Mouse (Mus musculus) forebrain, embryonic 12.5 days (tissue): ENCODE measurements around the gene Mlec. TPM values are rescaled to one million over a fixed set of nuclear protein-coding genes. Genes with fewer than 3 reads are reported as not detected.
"Not testable (repeated sequence)": the region's sequence is repeated elsewhere in the genome, so short reads cannot be mapped to it uniquely, and the experiment has no call there.

Source experiments
- ATAC-seq: fragments of 200-750 bp; cut with Nextera tagmentation; 2 replicates; pipeline ENCODE4 v1.8.0; 2017; ENCODE audit warnings: moderate TSS enrichment; ENCODE audit not compliant: low FRiP score
- H3K27ac ChIP-seq: fragments of 300-500 bp; sonication (generic); 2 replicates; pipeline ENCODE4 v1.5.1; 2016; ENCODE audit warnings: mild to moderate bottlenecking
- H3K27me3 ChIP-seq: fragments of 300-500 bp; sonication (generic); 2 replicates; pipeline ENCODE4 v1.6.1; 2016; ENCODE audit warnings: mild to moderate bottlenecking
- H3K36me3 ChIP-seq: fragments of 300-500 bp; sonication (generic); replicated peaks from 2 replicates; pipeline ENCODE4 v1.6.1; 2016; ENCODE audit warnings: mild to moderate bottlenecking
- H3K4me1 ChIP-seq: fragments of 300-500 bp; sonication (generic); 2 replicates; pipeline ENCODE4 v1.6.1; 2016
- H3K4me2 ChIP-seq: fragments of 300-500 bp; sonication (generic); 2 replicates; pipeline ENCODE4 v1.6.1; 2016; ENCODE audit warnings: mild to moderate bottlenecking, moderate library complexity
- H3K4me3 ChIP-seq: fragments of 300-500 bp; sonication (generic); replicated peaks from 2 replicates; pipeline ENCODE4 v1.5.1; 2016; ENCODE audit warnings: mild to moderate bottlenecking
- H3K9ac ChIP-seq: fragments of 300-500 bp; sonication (generic); 2 replicates; pipeline ENCODE4 v1.6.1; 2016; ENCODE audit warnings: mild to moderate bottlenecking
- H3K9me3 ChIP-seq: fragments of 300-500 bp; sonication (generic); 2 replicates; pipeline ENCODE4 v1.6.1; 2016
- WGBS: fragments of 180-500 bp; shearing (Covaris S2); methylation state at CpG from one replicate; pipeline ENCODE4 v1.1.7; 2016; 5-methylcytosine and 5-hydroxymethylcytosine counted together
- polyA plus RNA-seq: library from polyadenylated mRNA; unstranded; fragments of >200 nt; fragmentation: Nextera tagmentation; extraction: Ambion mirVana; gene quantifications from 2 replicates; pipeline ENCODE4 v1.2.1, GENCODE M21; 2016

Mlec gene
- polyA plus RNA-seq, 1 experiment from 2014 or later, result 50.3 TPM

GRCm38 (mm10) chr5:115126578-115127312 is 31.2 kb downstream of the Mlec start:
- Histone ChIP-seq H3K27ac (no peak overlapping the region), H3K4me2 (no peak overlapping the region), H3K9ac (no peak overlapping the region; the same call in 1 of the 2 replicates), H3K9me3 (no peaks in the 10 kb centered on the region), H3K36me3 (peaks cover 75% of the 10 kb centered on the region), H3K4me3 (no peak overlapping the region), H3K4me1 (peaks cover 9% of the 10 kb centered on the region; the same call in 1 of the 2 replicates), H3K27me3 (no peaks in the 10 kb centered on the region)
- WGBS, result 94% methylated on average over 27 of the region's 28 CpGs
- ATAC-seq, result no peak

DNA sequence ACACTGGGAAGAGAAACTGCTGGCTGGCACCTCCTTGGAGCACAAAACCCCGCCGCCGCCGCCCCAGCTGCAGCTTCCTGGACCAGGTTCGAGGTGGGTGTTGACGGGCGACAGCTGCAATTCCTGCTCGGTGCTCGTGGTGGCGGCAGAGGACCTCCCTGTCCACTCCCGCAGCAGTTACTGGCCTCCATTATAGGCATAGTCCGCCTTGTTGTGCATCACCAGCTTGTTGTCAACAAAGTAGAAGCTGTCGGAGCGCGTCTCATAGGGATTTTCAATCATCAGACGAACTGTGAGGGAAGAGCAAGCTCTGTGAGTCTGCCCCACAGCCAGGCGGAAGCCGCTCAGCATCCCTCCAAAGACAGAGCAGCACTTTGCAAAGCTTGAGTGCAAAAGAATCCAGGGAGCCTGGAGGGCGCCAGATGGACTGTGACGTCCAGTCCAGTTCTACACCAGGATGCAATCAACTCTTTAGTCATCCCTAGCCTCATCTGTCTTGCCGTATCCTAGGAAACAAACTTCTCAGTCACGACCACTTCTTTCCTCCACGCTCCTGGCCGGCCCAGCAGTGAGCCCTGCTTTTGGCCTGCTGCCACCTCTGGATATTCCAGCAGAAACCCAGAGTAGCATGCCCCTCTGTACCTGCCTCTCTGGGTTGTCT is 32.6 kb downstream of the Mlec start:
- Histone ChIP-seq H3K27ac (peak overlapping the region; percentile 62), H3K36me3 (peaks cover 72% of the 10 kb centered on the region), H3K4me1 (peaks cover 9% of the 10 kb centered on the region; the same call in 1 of the 2 replicates), H3K9me3 (no peaks in the 10 kb centered on the region), H3K27me3 (no peaks in the 10 kb centered on the region), H3K4me2 (peak overlapping the region; percentile 6; the same call in 1 of the 2 replicates), H3K4me3 (no peak overlapping the region), H3K9ac (peak overlapping the region; percentile 1)
- 33% methylated on average over 24 of the region's 24 CpGs for WGBS
- peak; percentile 83 for ATAC-seq

DNA sequence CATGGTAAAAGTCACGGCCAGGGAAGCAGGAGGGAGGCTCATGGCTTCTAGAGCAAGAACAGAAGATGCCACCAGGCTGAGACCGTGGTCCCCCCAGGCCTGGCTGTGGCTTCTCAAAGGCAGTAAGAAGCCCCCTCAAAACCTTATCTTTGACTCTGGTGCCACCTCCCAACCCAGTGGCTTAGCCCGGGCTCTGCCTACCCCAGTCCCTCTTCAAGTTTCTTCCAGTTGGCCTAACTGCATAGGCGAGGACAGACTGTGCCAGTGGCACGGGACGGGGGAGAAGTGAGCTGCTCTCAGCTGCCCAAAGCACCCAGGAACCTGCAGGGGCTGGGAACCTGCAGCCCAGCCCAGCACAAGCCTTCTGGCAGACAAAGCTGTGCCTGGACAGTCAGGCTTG is 33.3 kb downstream of the Mlec start:
- ATAC-seq, result no peak
- WGBS, result 93% methylated on average over 6 of the region's 6 CpGs
- Histone ChIP-seq H3K36me3 (peaks cover 66% of the 10 kb centered on the region), H3K4me3 (no peak overlapping the region), H3K4me2 (no peak overlapping the region), H3K4me1 (peaks cover 9% of the 10 kb centered on the region; the same call in 1 of the 2 replicates), H3K27ac (no peak overlapping the region), H3K9me3 (no peaks in the 10 kb centered on the region), H3K9ac (no peak overlapping the region; the same call in 1 of the 2 replicates), H3K27me3 (no peaks in the 10 kb centered on the region)

DNA sequence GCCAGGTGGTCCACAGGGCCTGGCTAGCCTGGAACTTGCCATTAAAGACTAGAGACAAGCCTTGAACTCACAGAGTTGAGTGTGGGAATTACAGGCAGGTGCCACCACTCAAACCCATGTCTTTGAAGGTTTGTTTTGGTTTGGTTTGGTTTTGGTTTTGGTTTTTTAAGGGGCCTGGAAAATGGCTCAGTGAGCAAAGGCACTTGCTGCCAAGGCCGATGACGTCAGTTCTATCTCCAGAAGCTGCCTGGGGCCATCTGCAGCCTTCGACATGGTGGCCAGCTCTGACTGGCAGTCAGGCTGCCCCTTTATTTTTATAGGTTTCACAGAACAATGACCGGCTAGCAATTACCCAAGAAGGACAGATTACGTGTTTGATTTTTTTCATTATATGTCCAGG is 37.0 kb downstream of the Mlec start:
- Histone ChIP-seq H3K4me3 (no peak overlapping the region), H3K4me1 (peaks cover 21% of the 10 kb centered on the region), H3K27ac (no peak overlapping the region), H3K9me3 (no peaks in the 10 kb centered on the region), H3K27me3 (no peaks in the 10 kb centered on the region), H3K9ac (no peak overlapping the region), H3K4me2 (no peak overlapping the region), H3K36me3 (peaks cover 40% of the 10 kb centered on the region)
- 73% methylated on average over 5 of the region's 5 CpGs for whole genome bisulfite sequencing
- ATAC-seq, result no peak

- Histone ChIP-seq H3K4me2 (peak within 1 kb of the TSS; percentile 81), H3K27me3 (no peaks in the 10 kb centered on the region), H3K4me1 (peaks cover 14% of the 10 kb centered on the region), H3K36me3 (peaks cover 25% of the 10 kb centered on the region), H3K27ac (peak within 1 kb of the TSS; percentile 59; the same call in 1 of the 2 replicates), H3K9me3 (no peaks in the 10 kb centered on the region), H3K4me3 (peak within 1 kb of the TSS; percentile 74), H3K9ac (peak within 1 kb of the TSS; percentile 84)
- peak; percentile 93 for ATAC-seq
- under 1% methylated on average over 39 of the region's 39 CpGs for WGBS
Observed at GRCm38 (mm10) chr5:115118961-115119570, 38.9 kb downstream of the Mlec start, which contains the start of gene Acads. Gene Acads (minus strand): TSS chr5:115119346.

DNA sequence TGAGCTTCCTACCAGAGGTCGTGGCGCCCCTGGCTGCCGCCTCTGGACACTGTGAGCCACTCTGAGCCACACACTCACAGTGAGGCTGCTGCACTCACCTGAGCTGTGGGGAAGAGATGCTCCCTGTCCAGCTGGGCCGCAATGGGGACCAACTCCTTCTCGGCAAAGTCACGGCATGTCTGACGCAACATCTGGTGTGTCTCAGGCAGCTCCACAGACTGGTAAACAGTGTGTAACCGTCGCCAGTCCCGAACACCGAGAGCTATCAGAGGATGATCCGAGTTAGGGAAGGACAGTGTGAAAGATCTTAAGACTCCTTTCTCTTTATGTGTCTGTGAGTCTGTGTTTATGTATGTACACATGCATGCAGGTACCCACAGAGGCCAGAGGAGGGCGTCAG is 40.5 kb downstream of the Mlec start:
- no peak overlapping the region for H3K4me3 ChIP-seq
- H3K4me1 ChIP-seq, result peaks cover 14% of the 10 kb centered on the region
- no peak overlapping the region for H3K27ac ChIP-seq
- H3K36me3 ChIP-seq, result peaks cover 23% of the 10 kb centered on the region
- H3K27me3 ChIP-seq, result no peaks in the 10 kb centered on the region
- WGBS, result 95% methylated on average over 13 of the region's 13 CpGs
- no peak for ATAC-seq
- no peaks in the 10 kb centered on the region for H3K9me3 ChIP-seq
- no peak overlapping the region for H3K9ac ChIP-seq
- no peak overlapping the region for H3K4me2 ChIP-seq

GRCm38 (mm10) chr5:115116426-115116825 is 41.6 kb downstream of the Mlec start:
- no peaks in the 10 kb centered on the region for H3K27me3 ChIP-seq
- H3K4me2 ChIP-seq, result no peak overlapping the region
- H3K4me1 ChIP-seq, result peaks cover 14% of the 10 kb centered on the region
- no peak overlapping the region for H3K27ac ChIP-seq
- ATAC-seq, result no peak
- peaks cover 27% of the 10 kb centered on the region for H3K36me3 ChIP-seq
- no peak overlapping the region for H3K9ac ChIP-seq
- no peak overlapping the region for H3K4me3 ChIP-seq
- H3K9me3 ChIP-seq, result no peaks in the 10 kb centered on the region
- 93% methylated on average over 3 of the region's 3 CpGs for WGBS

DNA sequence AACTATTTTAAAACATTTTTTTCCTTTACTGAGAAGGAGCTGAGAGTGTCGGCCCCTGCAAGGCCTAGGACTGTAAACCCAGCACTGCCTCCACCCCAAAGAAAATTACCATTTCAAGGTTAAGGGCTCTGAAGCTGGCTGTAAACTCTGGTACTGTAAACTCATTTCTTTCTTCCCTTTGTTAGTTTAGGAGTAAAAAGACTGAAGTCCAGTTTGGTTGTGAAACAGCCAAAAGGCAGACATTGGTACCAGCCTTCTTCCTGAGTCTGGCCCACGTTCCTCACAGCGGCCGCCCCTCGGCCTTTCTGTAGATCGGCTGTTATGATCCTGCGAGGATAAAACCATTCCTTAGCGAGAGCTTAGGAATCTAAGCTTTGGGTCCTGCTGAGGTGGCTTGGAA is 43.5 kb downstream of the Mlec start:
- H3K4me2 ChIP-seq, result no peak overlapping the region
- no peak overlapping the region for H3K9ac ChIP-seq
- 94% methylated on average over 8 of the region's 8 CpGs for WGBS
- peaks cover 33% of the 10 kb centered on the region for H3K36me3 ChIP-seq
- no peaks in the 10 kb centered on the region for H3K9me3 ChIP-seq
- H3K4me3 ChIP-seq, result no peak overlapping the region
- no peak overlapping the region for H3K27ac ChIP-seq
- no peak for ATAC-seq
- no peaks in the 10 kb centered on the region for H3K27me3 ChIP-seq
- H3K4me1 ChIP-seq, result peaks cover 22% of the 10 kb centered on the region

- H3K4me2 ChIP-seq, result no peak overlapping the region
- H3K9me3 ChIP-seq, result no peaks in the 10 kb centered on the region
- H3K9ac ChIP-seq, result no peak overlapping the region
- no peak overlapping the region for H3K27ac ChIP-seq
- no peak overlapping the region for H3K4me3 ChIP-seq
- no peaks in the 10 kb centered on the region for H3K27me3 ChIP-seq
- WGBS, result 96% methylated on average over 12 of the region's 12 CpGs
- H3K4me1 ChIP-seq, result peaks cover 9% of the 10 kb centered on the region
- peaks cover 33% of the 10 kb centered on the region for H3K36me3 ChIP-seq
- ATAC-seq, result no peak
Observed at GRCm38 (mm10) chr5:115113244-115113643, 44.7 kb downstream of the Mlec start.

DNA sequence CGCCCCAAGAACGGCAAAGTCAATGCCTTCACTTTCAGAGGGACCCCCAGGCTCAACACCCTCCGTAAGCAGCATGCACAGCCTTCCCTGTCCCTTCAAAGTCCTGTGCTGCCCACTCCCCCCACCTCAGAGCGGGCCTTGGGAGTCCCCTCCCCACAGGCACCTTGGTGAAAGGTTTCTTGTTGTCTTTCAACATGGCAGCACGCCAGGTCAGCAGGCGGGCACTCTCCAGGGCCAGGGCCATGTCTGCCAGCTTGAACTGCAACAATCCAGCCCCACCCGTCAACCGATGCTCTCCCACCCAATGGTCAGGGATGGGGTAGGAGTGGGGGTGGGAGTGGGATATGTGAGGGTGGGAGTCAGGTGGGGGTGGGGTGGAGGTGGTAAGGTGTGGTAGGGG is 46.8 kb downstream of the Mlec start:
- peaks cover 23% of the 10 kb centered on the region for H3K36me3 ChIP-seq
- no peaks in the 10 kb centered on the region for H3K27me3 ChIP-seq
- 88% methylated on average over 8 of the region's 8 CpGs for WGBS
- H3K27ac ChIP-seq, result no peak overlapping the region
- no peak for ATAC-seq
- H3K4me2 ChIP-seq, result no peak overlapping the region
- no peaks in the 10 kb centered on the region for H3K9me3 ChIP-seq
- H3K4me3 ChIP-seq, result no peak overlapping the region
- H3K4me1 ChIP-seq, result peaks cover 9% of the 10 kb centered on the region
- no peak overlapping the region for H3K9ac ChIP-seq

DNA sequence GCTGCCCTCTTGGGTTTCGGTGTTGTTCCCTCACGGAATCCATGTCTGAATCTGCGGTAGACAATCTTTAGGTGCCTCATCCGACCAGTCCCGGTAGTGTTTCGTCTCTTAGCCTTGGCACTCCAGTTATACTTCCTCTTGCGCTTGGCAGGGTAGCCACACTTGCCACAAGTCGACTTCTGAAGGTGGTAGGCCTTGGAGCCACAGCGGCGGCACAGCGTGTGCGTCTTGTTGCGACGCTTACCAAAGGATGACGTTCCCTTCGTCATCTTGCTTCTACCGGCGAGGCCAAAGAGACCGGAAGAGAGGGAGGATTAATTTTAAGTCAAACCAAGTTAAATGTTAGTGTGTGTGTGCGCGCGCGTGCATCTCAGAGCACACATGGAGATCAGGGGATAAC is 54.7 kb downstream of the Mlec start:
- not testable (repeated sequence) for H3K9me3 ChIP-seq, H3K4me1 ChIP-seq, H3K27me3 ChIP-seq, H3K27ac ChIP-seq, H3K9ac ChIP-seq, ATAC-seq, H3K4me3 ChIP-seq, H3K4me2 ChIP-seq
- WGBS, result 97% methylated on average over 23 of the region's 23 CpGs
- peaks cover 44% of the 10 kb centered on the region for H3K36me3 ChIP-seq

GRCm38 (mm10) chr5:115102231-115102630 is 55.7 kb downstream of the Mlec start:
- H3K36me3 ChIP-seq, result peaks cover 54% of the 10 kb centered on the region
- WGBS, result 88% methylated on average over 2 of the region's 2 CpGs

More at GRCm38 (mm10) chr5:115102231-115102630, 55.7 kb downstream of the Mlec start:
- Histone ChIP-seq H3K9me3 (no peaks in the 10 kb centered on the region), H3K27ac (no peak overlapping the region), H3K27me3 (no peaks in the 10 kb centered on the region), H3K4me3 (no peak overlapping the region), H3K9ac (no peak overlapping the region), H3K4me2 (no peak overlapping the region), H3K4me1 (no peaks in the 10 kb centered on the region)
- no peak for ATAC-seq
